Mouse (Mus musculus) forebrain, embryonic 15.5 days (tissue): ENCODE data around the gene Podn. TPM values are rescaled to one million over a fixed set of nuclear protein-coding genes. Genes with fewer than 3 reads are reported as not detected.
"Not testable (repeated sequence)": the region's sequence is repeated elsewhere in the genome, so short reads cannot be mapped to it uniquely, and the experiment has no call there.

Source experiments
- ATAC-seq: fragments of 200-750 bp; cut with Nextera tagmentation; replicated peaks from 2 replicates; pipeline ENCODE4 v1.8.0; 2017; ENCODE audit warnings: mild to moderate bottlenecking, moderate TSS enrichment, moderate library complexity
- H3K27ac ChIP-seq: fragments of 300-500 bp; sonication (generic); replicated peaks from 2 replicates; pipeline ENCODE4 v1.5.1; 2015; ENCODE audit warnings: mild to moderate bottlenecking, inconsistent platforms
- H3K27me3 ChIP-seq: fragments of 300-500 bp; sonication (generic); 2 replicates; pipeline ENCODE4 v1.6.1; 2015; ENCODE audit warnings: inconsistent platforms
- H3K36me3 ChIP-seq: fragments of 300-500 bp; sonication (generic); 2 replicates; pipeline ENCODE4 v1.6.1; 2015; ENCODE audit warnings: mild to moderate bottlenecking, inconsistent platforms
- H3K4me1 ChIP-seq: fragments of 300-500 bp; sonication (generic); 2 replicates; pipeline ENCODE4 v1.6.1; 2015; ENCODE audit warnings: inconsistent platforms
- H3K4me2 ChIP-seq: fragments of 300-500 bp; sonication (generic); replicated peaks from 2 replicates; pipeline ENCODE4 v1.6.1; 2015; ENCODE audit warnings: mild to moderate bottlenecking, inconsistent platforms
- H3K4me3 ChIP-seq: fragments of 300-500 bp; sonication (generic); 2 replicates; pipeline ENCODE4 v1.5.1; 2015; ENCODE audit warnings: mild to moderate bottlenecking, inconsistent platforms
- H3K9ac ChIP-seq: fragments of 300-500 bp; sonication (generic); replicated peaks from 2 replicates; pipeline ENCODE4 v1.6.1; 2015; ENCODE audit warnings: mild to moderate bottlenecking, inconsistent platforms
- H3K9me3 ChIP-seq: fragments of 300-500 bp; sonication (generic); 2 replicates; pipeline ENCODE4 v1.6.1; 2016; ENCODE audit warnings: inconsistent platforms
- WGBS: fragments of 180-500 bp; shearing (Covaris S2); methylation state at CpG from one replicate; pipeline ENCODE4 v1.1.7; 2015; ENCODE audit warnings: mixed read lengths; 5-methylcytosine and 5-hydroxymethylcytosine counted together
- polyA plus RNA-seq: library from polyadenylated mRNA; unstranded; fragments of >200 nt; fragmentation: Nextera tagmentation; extraction: Ambion mirVana; gene quantifications from 2 replicates; pipeline ENCODE4 v1.2.1, GENCODE M21; 2015

Gene Podn
- polyA plus RNA-seq, 1 experiment from 2014 or later = 0.14 TPM

- H3K9me3 ChIP-seq = no peaks in the 10 kb centered on the region
- no peak overlapping the region for H3K27ac ChIP-seq
- H3K9ac ChIP-seq = no peak overlapping the region
- no peak for ATAC-seq
- H3K36me3 ChIP-seq = no peaks in the 10 kb centered on the region
- 93% methylated on average over 8 of the region's 8 CpGs for WGBS
- H3K27me3 ChIP-seq = no peaks in the 10 kb centered on the region
- H3K4me1 ChIP-seq = no peaks in the 10 kb centered on the region
- no peak overlapping the region for H3K4me2 ChIP-seq
- H3K4me3 ChIP-seq = peak overlapping the region; percentile 66; the same call in 1 of the 2 replicates
These were observed 21.2 kb upstream of the Podn start for GRCm38 (mm10) chr4:108117488-108117887.

GRCm38 (mm10) chr4:108116466-108116865, 20.2 kb upstream of the Podn start:
- Histone ChIP-seq H3K27ac (no peak overlapping the region), H3K4me3 (no peak overlapping the region), H3K9ac (no peak overlapping the region), H3K4me2 (no peak overlapping the region), H3K4me1 (no peaks in the 10 kb centered on the region), H3K36me3 (no peaks in the 10 kb centered on the region), H3K9me3 (no peaks in the 10 kb centered on the region), H3K27me3 (no peaks in the 10 kb centered on the region)
- no peak for ATAC-seq
- 92% methylated on average over 2 of the region's 2 CpGs for WGBS

GRCm38 (mm10) chr4:108110706-108111105, 14.5 kb upstream of the Podn start:
- H3K9me3 ChIP-seq = no peaks in the 10 kb centered on the region
- H3K4me2 ChIP-seq = no peak overlapping the region
- ATAC-seq = no peak
- no peak overlapping the region for H3K27ac ChIP-seq
- H3K4me1 ChIP-seq = no peaks in the 10 kb centered on the region
- no peak overlapping the region for H3K4me3 ChIP-seq
- H3K27me3 ChIP-seq = no peaks in the 10 kb centered on the region
- 55% methylated on average over 2 of the region's 2 CpGs for WGBS
- no peaks in the 10 kb centered on the region for H3K36me3 ChIP-seq
- H3K9ac ChIP-seq = no peak overlapping the region

- Histone ChIP-seq H3K4me3 (no peak overlapping the region), H3K9ac (no peak overlapping the region), H3K36me3 (0 out of 2 replicates have a peak, but pooled peaks cover 2% of the 10 kb centered on the region), H3K4me1 (no peaks in the 10 kb centered on the region), H3K27me3 (no peaks in the 10 kb centered on the region), H3K27ac (no peak overlapping the region), H3K9me3 (no peaks in the 10 kb centered on the region), H3K4me2 (no peak overlapping the region)
- ATAC-seq = no peak
- whole genome bisulfite sequencing = 93% methylated on average over 7 of the region's 7 CpGs
These were observed 13.5 kb upstream of the Podn start for GRCm38 (mm10) chr4:108109728-108110127.

- Histone ChIP-seq H3K36me3 (peaks cover 8% of the 10 kb centered on the region; the same call in 1 of the 2 replicates), H3K9ac (no peak overlapping the region), H3K4me1 (no peaks in the 10 kb centered on the region), H3K4me2 (no peak overlapping the region), H3K9me3 (no peaks in the 10 kb centered on the region), H3K27ac (no peak overlapping the region), H3K27me3 (no peaks in the 10 kb centered on the region), H3K4me3 (no peak overlapping the region)
- 80% methylated on average over 6 of the region's 6 CpGs for WGBS
- no peak for ATAC-seq
These were observed 3.4 kb downstream of the Podn start for GRCm38 (mm10) chr4:108092741-108093397.

GRCm38 (mm10) chr4:108083993-108084392, 12.3 kb downstream of the Podn start:
- Histone ChIP-seq H3K4me1 (no peaks in the 10 kb centered on the region), H3K4me3 (no peak overlapping the region), H3K9me3 (no peaks in the 10 kb centered on the region), H3K36me3 (0 out of 2 replicates have a peak, but pooled peaks cover 2% of the 10 kb centered on the region), H3K9ac (no peak overlapping the region), H3K4me2 (no peak overlapping the region), H3K27ac (no peak overlapping the region), H3K27me3 (no peaks in the 10 kb centered on the region)
- WGBS = 97% methylated on average over 2 of the region's 2 CpGs
- no peak for ATAC-seq

- H3K4me1 ChIP-seq = no peaks in the 10 kb centered on the region
- ATAC-seq = no peak
- H3K4me3 ChIP-seq = no peak overlapping the region
- 75% methylated on average over 6 of the region's 6 CpGs for WGBS
- no peak overlapping the region for H3K9ac ChIP-seq
- no peaks in the 10 kb centered on the region for H3K27me3 ChIP-seq
- no peak overlapping the region for H3K4me2 ChIP-seq
- H3K36me3 ChIP-seq = 0 out of 2 replicates have a peak, but pooled peaks cover 2% of the 10 kb centered on the region
- no peaks in the 10 kb centered on the region for H3K9me3 ChIP-seq
- no peak overlapping the region for H3K27ac ChIP-seq
These were observed 13.1 kb downstream of the Podn start for GRCm38 (mm10) chr4:108083032-108083735.

- Histone ChIP-seq H3K9me3 (no peaks in the 10 kb centered on the region), H3K4me2 (no peak overlapping the region), H3K27me3 (no peaks in the 10 kb centered on the region), H3K4me1 (no peaks in the 10 kb centered on the region), H3K9ac (no peak overlapping the region), H3K27ac (no peak overlapping the region), H3K36me3 (0 out of 2 replicates have a peak, but pooled peaks cover 2% of the 10 kb centered on the region), H3K4me3 (no peak overlapping the region)
- 97% methylated on average over 2 of the region's 2 CpGs for WGBS
- ATAC-seq = no peak
These were observed 13.8 kb downstream of the Podn start for GRCm38 (mm10) chr4:108082401-108082806.

- H3K9ac ChIP-seq = no peak overlapping the region
- H3K9me3 ChIP-seq = no peaks in the 10 kb centered on the region
- H3K27me3 ChIP-seq = no peaks in the 10 kb centered on the region
- H3K4me1 ChIP-seq = no peaks in the 10 kb centered on the region
- H3K4me2 ChIP-seq = no peak overlapping the region
- no peak overlapping the region for H3K4me3 ChIP-seq
- WGBS = 70% methylated on average over 5 of the region's 5 CpGs
- 0 out of 2 replicates have a peak, but pooled peaks cover 2% of the 10 kb centered on the region for H3K36me3 ChIP-seq
- no peak overlapping the region for H3K27ac ChIP-seq
- no peak for ATAC-seq
These were observed 15.4 kb downstream of the Podn start for GRCm38 (mm10) chr4:108080876-108081275.

GRCm38 (mm10) chr4:108079762-108080161, 16.5 kb downstream of the Podn start:
- H3K9ac ChIP-seq = no peak overlapping the region
- no peaks in the 10 kb centered on the region for H3K36me3 ChIP-seq
- H3K27ac ChIP-seq = no peak overlapping the region
- no peaks in the 10 kb centered on the region for H3K9me3 ChIP-seq
- no peak overlapping the region for H3K4me3 ChIP-seq
- no peak overlapping the region for H3K4me2 ChIP-seq
- 25% methylated on average over 2 of the region's 2 CpGs for WGBS
- H3K27me3 ChIP-seq = no peaks in the 10 kb centered on the region
- no peak for ATAC-seq
- no peaks in the 10 kb centered on the region for H3K4me1 ChIP-seq

GRCm38 (mm10) chr4:108079191-108079590, 17.1 kb downstream of the Podn start:
- not testable (repeated sequence) for H3K9me3 ChIP-seq, H3K36me3 ChIP-seq, H3K4me2 ChIP-seq, ATAC-seq, H3K27me3 ChIP-seq, H3K4me1 ChIP-seq, H3K27ac ChIP-seq, H3K4me3 ChIP-seq, H3K9ac ChIP-seq
- 83% methylated on average over 15 of the region's 15 CpGs for WGBS

GRCm38 (mm10) chr4:108077224-108077955, 18.9 kb downstream of the Podn start:
- no peak for ATAC-seq
- Histone ChIP-seq H3K27me3 (no peaks in the 10 kb centered on the region), H3K4me2 (no peak overlapping the region), H3K9me3 (no peaks in the 10 kb centered on the region), H3K4me3 (no peak overlapping the region), H3K9ac (no peak overlapping the region), H3K36me3 (no peaks in the 10 kb centered on the region; the same call in 1 of the 2 replicates), H3K27ac (no peak overlapping the region), H3K4me1 (no peaks in the 10 kb centered on the region)
- WGBS = 75% methylated on average over 3 of the region's 3 CpGs
